Mouse (Mus musculus): ENCODE results near the gene Smg1.

Gene Smg1

DNA sequence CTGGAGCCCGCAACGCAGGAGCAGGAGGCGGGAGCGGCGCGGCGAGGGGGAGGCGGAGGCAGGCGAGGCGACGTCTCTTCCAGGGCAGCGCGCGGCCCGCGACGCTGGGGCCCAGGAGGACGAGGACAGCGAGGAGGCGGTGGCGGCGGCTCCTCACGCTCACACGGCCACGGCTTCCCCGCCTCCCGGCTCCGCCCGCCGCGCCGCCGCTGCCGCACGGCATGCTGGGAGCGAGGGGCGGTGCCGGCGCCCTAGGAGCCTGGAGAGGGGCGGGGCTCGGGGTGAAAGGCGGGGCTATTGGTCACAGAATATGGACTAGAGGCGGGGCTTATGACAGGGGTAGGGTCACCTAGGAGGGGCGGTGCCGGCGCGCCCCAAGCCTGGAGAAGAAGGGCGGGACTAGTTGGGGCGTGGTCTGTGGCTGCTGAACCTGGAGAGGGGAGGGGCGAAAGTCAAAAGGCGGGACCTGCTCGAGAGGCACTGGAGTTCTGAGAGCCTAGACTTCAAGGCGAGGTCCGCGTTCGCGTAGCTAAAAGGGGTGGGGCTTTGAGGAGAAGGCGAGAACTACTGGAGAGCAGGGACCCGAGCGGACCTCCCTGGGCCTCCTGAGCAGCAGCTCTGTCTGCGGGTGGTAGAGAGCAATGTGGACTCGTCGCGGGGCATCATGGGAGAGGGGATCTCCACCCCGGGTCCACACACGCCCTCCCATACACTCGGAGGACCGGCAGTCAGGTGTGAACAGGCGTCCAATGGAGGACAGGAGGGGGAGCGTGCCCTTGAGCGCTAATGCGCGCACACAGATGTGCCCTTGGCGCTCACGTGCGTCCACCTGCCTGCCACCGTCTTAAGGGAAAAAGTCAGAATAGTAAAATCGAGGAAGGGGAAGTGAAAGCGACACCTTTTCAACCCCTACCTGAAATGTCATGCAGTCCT is at the start of gene Smg1:
Gene Smg1, minus strand, starts transcription at position 218 of the 933 bp plus-strand sequence.
- DNase-seq (ENCODE audit: low spot score): peak; percentile 99

DNA sequence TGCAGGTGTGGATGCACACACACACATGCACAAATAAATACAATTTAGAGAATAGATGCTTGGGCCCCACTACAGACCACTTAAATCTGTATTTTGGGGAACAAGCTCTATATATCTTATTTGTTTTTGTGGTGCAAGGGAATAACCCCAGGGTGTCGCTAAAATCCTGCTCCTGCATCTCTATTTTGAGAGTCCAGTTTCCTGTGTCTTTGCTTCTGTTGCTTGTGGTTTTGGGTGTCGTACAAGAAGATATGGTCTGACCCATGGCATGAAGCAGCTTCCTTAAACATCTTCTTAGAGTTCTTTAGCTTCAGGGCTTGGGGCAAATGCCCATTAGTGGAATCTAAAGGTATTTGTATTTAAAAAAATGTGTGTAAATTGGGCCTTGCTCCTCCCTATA is 39.7 kb upstream of the Smg1 start:
- DNase-seq (ENCODE audit: low spot score): no peak

DNA sequence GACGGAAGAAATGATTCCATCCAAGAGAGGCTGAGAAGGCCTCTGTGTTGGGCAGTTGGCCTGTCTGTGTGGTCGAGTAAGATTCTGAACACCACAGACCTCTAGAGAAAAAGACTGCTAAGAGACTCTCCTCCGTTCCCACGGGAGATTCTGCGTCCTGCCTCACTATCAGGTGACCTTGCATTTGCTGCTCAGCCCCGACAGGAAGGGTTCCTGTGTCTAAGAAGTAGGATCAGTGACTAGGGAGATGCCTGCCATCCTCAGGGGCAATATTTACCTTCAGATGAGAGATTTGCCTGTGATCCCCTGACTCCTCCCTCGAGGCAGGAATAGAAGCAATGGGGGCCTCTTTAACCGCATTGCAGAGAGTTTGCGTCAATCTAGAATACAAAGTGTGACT is 39.1 kb upstream of the Smg1 start:
- no peak for DNase-seq (ENCODE audit: low spot score)

DNA sequence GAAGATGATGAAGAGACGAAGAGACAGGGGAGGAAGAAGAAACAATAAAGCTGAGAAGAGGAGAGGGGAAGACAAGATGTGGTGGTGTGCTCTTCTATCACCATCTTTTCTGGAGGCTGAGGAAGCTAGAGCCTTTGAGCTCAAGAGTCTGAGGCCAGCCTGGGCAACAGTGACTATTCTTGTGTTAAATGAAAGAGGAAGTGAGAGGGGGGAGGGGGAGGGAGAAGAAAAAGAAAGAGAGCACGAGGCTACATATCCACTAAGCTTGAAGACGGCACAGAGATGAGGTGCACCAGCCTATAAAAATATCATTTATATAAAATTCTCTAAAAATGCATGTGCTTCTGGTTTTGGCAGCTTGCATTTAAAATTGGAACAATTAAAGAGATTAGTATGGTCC is 36.1 kb upstream of the Smg1 start:
- no peak for DNase-seq (ENCODE audit: low spot score)

DNA sequence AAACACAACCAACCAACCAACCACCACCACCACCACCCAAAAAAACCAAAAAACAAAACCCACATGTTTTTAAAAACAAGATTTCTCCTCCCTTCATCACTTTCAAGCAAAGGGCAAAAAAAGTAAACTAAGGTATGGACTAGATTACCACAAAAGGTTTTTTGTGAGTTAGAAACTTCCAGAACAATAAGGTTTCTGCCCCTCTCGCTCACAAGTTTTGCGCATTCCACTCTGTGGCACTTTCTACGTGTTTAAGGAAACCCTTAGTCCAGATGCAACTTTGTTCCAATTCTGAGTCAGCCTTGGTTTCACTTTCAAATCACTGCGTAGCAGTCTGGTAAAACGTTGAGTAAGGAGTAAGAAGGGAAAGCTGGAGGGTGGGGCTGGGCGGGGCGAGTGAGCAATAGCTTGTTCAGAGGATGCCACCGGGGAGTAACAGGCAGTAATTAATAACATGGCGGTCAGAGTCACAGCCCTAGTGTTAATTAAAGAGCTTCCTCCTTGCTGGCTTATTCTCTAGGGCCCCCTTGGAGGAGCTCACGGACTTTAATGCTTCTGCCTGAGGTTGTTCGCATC is 34.0 kb upstream of the Smg1 start:
- peak; percentile 83 for DNase-seq (ENCODE audit: low spot score)

DNA sequence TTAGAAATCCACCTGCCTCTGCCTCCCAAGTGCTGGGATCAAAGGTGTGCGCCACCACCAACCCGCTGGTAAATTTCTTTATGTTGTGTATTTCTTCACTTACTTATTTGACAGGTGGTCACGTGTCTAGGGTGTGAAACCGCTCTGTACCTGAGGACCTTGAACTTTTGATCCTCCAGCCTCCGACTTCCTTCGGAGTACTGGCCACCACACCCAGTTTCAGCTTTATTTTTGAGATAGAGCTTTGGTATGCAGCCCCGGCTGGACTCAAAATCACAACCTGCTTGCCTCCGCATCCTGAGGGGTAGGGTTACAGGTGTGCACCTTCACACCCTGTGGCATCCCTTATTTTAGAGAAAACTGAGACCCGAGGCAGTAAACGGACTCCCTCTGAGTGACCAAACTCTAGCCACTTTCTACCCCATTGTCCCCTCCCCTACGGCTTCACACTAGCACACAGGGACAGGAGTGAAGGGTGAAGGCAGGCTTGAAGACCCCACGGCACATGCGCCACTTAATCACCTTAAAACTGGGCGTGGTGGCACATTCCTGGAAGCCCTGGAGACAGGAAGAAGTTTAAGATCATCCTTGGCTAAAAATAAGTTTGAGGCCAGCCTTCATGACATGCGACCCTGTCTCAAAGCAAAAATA is 33.3 kb upstream of the Smg1 start:
- peak; percentile 11 for DNase-seq (ENCODE audit: low spot score)

DNA sequence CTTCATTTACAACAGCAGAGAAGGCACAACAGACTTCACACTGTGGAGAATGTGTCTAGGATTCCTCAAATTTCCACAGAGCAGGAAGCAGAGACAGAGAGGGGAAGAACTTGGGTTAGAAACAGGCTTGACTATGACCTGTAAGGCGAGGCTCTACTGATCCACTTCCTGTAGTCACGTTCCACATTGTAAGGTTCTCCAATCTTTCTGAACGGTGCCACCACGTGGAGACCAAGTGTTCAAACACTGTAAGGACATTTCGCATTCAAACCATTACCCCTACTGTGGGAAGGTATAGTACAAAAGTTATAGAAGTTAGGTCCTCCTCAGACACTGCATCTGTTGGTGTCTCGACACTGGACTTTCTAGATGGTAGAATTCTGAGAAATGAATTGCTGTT is 31.8 kb upstream of the Smg1 start:
- DNase-seq (ENCODE audit: low spot score): no peak

DNA sequence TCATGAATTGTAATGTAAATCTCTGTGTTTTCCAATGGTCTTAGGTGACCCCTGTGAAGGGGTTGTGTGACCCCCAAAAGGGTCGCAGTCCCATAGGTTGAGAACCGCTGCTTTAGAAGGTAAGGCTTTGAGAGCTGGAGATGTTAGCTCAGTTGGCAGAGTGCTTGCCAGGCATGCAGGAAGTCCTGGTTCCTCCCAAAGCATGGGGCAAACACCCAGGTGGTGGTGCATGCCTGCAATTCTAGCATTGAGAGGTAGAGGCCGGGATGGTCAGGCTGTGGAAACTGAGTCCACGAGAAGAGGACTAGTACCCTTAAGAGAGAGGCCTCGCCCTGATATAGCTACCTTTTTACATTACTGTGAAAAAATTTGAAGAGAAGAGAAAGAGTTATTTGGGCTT is 31.4 kb upstream of the Smg1 start:
- DNase-seq (ENCODE audit: low spot score): no peak

DNA sequence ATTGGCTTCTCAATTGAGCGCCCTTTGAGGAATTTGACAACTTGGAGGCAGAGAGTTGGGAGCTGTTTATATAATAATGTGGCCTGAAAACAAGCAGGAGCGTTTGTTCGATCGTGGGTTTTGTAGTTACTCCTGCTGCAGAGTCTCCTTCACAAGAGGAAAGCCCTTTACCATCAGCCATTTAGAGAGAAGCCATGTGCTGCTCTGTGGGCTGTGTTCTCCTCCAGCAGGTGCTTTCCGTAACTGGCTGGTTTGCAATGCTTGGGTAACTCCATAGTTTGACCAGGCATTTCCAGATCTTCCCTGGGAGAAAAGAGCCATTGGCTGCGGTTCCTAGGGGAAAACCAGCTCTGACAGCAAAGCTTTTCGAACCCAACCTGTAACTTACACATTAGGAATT is 30.7 kb upstream of the Smg1 start:
- no peak for DNase-seq (ENCODE audit: low spot score)

DNA sequence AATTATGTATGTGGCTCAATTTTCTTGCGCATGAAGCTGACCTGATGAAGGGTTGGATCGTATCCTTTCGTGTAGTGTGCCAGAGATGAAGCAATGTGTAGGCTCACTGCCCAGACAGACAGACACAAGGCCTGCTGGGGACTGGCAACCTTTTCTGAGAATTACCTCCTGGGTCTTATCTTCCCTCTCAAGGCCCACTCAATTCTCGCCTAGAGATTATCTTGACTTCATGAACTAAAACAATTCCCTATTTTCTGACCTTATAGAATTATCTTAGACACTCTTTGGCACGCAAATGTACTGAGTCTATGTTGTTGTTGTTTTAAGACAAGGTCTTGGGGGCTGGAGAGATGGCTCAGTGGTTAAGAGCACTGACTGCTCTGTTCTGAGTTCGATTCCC is 22.6 kb upstream of the Smg1 start:
- DNase-seq (ENCODE audit: low spot score): no peak

DNA sequence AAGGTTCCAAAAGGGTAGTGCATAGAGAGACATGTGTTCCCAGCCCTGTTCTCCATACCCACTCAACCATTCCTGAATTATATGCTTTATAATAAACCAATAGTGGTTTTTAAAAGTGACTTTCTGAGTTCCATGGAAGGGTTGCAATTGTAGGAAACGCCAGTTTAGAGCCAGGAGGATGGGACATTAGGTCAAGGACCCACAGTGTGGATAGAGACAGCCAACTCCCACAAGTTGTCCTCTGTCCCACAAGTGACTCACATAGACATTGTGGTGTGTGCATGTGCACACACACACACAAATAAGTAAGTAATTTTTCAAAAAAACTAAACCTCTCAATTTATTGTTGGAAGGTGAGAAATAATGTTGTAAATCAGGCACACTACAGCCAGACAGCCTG is 20.1 kb upstream of the Smg1 start:
- no peak for DNase-seq (ENCODE audit: low spot score)

DNA sequence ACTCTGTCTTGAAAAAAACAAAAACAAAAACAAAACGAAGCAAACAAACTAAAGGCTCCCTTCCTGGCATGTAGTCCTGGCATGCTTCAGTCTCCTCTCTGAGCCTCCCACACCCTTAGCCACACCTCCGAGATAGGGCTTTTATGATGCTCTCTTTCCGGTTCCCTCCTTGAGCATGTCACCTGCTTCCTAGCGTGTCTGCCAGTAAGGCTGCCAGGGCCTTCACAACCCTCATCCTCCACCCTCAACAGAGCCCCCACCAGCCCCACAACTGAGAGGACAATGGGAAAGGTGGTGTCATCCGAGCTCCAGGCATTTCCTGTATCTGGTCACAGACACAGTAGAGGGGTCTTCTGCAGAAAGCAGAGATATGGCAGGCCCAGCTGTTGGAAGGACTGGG is 18.9 kb upstream of the Smg1 start:
- DNase-seq (ENCODE audit: low spot score): no peak

DNA sequence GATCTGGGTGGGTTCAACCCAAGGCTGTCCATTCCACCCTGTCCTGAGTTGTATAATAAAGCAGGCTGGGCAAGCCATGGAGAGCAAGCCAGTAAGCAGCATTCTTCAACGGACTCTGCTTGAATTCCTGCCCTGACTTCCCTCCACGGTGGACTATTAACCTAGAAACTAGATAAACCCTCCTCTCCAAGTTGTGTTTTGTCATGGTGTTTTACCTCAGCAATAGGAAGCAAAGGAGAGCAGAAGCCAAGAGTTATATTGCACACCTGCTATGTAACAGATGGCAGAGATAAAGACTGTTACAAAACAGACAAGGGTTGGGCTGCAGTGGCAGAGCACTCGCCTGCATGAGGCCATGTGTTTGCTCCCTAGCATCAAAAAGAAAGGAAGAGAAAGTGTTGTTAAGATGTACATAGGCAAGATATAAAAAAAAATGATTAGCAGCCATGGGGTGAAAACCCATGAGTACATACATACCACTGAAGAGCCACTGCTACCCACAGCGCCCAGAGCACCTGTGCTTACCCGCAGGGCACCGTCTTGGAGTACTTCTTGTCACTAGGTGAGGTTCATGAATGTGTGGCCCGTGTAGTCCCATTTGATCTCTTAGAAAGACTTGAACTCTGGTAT is 16.3 kb upstream of the Smg1 start:
- no peak for DNase-seq (ENCODE audit: low spot score)

DNA sequence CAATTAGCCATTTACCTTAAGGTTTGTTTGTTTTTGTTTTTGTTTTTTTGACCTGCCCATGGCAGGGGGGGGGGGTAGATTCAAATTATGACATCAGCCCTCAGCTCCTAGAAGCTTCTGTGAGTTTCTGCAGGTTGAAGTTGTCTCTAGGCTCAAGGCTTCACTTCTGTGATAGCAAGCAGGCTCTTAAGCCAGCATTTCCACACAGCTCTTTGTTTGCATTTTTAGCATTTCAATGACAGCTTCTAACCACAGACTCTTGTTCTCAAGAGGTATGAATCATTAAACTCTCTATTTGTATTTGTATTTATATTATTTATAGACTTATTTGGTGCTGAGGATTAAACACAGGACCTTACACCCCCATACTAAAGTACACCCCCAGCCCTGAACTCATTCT is 15.0 kb upstream of the Smg1 start:
- peak; percentile 50 for DNase-seq (ENCODE audit: low spot score)

DNA sequence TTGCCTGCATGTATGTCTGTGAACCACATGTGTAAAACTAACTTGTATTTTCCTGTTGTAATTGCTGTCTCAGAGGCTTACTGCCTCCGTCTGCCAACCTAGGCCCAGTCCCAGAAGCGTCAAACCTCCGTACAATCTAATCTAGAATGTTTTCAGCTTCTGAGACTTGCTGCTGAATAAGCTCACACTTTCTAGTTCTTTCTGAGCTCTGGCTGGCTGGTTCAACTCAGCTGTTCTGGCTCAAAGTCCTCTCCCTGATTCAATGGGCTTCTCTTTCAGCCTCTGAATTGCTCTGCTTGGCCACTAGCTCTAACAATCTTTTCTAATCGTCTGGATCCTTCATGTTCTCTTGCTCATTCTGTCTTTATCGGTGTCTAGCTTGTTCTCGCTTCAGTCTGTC is 13.3 kb upstream of the Smg1 start:
- DNase-seq (ENCODE audit: low spot score): no peak

DNA sequence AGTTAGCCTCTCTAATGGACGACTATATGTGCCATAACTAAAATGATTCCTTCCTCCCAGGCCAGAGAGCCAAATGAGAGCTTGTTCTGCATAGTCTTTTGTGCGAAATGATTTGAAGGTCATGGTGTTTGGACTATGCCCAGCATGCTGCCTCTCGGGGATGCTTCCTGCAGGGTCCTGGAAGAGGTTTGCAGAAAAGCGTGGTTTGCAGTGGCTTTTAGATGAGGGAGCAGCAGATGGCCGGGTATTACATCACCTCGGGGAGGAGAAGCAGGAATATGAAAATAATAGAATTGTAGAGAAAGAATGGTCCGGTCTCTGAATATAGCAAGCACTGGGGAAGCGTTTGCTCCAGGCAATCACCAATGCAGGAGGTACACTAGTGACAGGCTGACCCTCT is 11.0 kb upstream of the Smg1 start:
- DNase-seq (ENCODE audit: low spot score): no peak

DNA sequence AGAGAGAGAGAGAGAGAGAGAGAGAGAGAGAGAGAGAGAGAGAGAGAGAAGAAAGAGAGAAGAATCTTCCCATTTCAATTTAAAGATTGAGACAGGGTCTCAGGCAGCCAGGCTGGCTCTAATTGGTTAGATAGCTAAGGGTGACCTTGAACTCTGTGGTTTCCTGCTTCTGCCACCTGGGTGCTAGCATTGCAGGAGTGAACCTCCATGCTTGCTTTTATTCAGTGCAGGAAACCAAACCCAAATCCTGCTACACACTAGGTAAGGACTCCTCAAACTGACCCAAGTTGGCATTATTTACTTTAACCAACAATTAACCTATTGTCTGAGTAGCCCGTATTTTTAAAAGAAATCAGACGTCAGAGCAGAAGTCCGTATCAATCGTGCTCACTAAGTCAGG is 10.5 kb upstream of the Smg1 start:
- no peak for DNase-seq (ENCODE audit: low spot score)

DNA sequence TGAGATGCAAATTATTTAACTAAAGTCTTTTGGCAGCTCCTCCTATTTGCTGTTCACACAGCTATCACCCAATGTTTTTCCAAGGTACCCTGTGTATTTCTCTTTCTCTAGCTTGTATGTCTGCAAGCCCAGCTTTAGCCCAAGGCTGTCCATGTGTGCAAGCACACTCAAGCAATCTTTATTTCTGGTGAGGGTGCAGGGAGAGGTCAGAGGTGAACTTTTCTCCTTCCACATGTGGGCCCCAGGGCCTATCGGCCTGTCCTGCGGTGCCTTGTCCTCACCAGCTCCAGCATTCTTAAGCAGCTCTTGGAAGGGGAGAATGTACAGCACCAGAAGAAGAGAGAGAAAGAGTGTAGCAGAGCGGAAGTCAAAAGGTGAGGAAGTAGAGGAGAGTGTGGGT is 9.5 kb upstream of the Smg1 start:
- no peak for DNase-seq (ENCODE audit: low spot score)

DNA sequence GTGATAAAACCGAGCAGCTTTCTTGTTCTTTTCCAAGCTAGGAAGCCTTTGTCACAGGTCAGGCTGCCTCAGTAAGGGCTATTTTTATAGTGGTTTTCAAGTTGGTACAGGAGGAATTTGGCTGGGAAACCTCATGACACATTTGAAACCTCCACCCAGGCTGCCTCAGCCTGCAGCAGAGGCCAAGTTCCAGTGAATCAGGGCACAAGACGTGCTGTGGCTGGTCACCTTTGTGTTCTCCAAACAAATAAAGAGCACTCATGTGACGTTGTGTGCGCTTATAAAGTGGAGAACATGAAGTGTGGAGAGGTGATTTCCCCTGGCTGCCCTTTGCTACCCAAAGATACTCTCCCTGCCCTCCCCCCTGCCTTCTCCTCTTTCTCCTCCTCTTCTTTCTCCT is 8.9 kb upstream of the Smg1 start:
- peak; percentile 90 for DNase-seq (ENCODE audit: low spot score)

DNA sequence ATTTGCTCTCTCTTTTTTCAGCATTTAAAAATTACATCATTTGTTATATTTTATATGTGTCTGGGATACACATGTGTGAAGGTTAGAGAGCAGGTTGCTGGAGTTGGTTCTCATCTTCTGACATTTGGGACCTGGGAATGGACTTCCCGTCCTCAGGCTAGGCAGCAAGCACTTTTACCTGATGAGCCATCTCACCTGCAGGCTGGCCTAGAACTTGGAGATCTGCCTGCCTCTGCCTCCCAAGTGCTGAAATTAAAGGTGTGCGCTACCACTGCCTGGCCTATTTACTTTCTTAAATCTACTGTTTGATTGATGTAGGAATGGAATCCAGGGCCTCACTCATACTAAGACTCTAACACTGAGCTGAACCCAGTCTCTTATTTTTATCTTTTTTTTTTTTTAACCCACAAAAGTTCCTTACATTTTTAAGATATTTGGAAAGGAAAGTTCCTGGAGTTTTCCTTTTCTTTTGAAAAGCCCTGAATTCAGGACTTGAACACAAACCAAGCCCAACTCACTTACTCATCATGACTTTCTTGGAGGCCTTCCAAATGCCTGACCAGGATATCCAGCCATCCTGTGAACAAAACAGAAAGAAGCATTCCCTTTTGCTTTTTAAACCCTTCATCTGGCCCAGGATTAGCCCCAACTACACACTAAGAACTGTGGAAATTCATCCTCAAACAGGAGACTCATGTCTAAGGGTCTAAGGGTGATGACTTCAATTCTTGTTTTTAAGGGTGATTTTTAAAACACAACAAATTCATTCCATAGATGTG is 8.1 kb upstream of the Smg1 start:
- no peak for DNase-seq (ENCODE audit: low spot score)

DNA sequence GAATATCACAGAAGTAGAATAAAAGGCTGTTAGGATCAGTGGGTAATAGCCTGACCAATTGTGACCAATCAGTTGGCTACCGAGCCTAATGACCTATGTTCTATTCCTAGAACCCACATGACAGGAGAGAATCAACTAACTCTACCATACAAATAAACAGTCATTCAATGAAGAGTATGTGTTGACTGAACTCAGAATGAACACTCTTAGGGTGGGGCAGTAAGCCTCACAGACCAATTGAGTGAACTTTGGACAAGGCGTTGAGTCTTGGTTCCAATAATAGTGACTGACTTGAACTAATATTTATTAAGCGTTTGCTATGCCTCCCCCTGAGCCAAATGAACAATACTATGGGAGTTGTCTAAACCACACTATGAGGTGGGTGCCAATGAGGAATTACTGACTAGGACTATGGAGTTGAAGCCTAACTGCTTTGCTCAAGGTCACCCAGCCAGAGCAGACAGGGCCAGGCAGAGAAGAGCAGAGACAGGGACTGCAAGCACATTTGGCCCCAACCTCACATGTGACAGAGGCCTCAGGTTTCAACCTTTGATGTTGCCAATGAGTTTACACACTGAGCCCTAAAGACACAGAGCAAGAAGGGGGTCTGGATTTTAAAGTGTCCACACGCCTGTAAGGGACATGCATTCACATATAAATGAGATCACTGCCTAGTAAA is 7.2 kb upstream of the Smg1 start:
- DNase-seq (ENCODE audit: low spot score): no peak
